Mouse (Mus musculus) kidney, embryonic 16.5 days (tissue): ENCODE results near the gene Ccdc80. TPM values are rescaled to one million over a fixed set of nuclear protein-coding genes. Genes with fewer than 3 reads are reported as not detected.

ENCODE experiments used
- ATAC-seq: fragments of 200-750 bp; cut with Nextera tagmentation; 2 replicates; pipeline ENCODE4 v1.8.0; 2017; ENCODE audit warnings: moderate TSS enrichment; ENCODE audit not compliant: low FRiP score, low TSS enrichment
- H3K27ac ChIP-seq: fragments of 300-500 bp; sonication (generic); 2 replicates; pipeline ENCODE4 v1.5.1; 2014; ENCODE audit warnings: low read length
- H3K27me3 ChIP-seq: fragments of 300-500 bp; sonication (generic); 2 replicates; pipeline ENCODE4 v1.6.1; 2014; ENCODE audit warnings: low read length, control low read depth, mixed read lengths; ENCODE audit not compliant: insufficient read depth
- H3K36me3 ChIP-seq: fragments of 300-500 bp; sonication (generic); 2 replicates; pipeline ENCODE4 v1.6.1; 2014; ENCODE audit warnings: low read length, control low read depth, mixed read lengths; ENCODE audit not compliant: insufficient read depth
- H3K4me1 ChIP-seq: fragments of 300-500 bp; sonication (generic); 2 replicates; pipeline ENCODE4 v1.6.1; 2014; ENCODE audit warnings: low read length, control low read depth, mixed read lengths; ENCODE audit not compliant: insufficient read depth
- H3K4me2 ChIP-seq: fragments of 300-500 bp; sonication (generic); replicated peaks from 2 replicates; pipeline ENCODE4 v1.6.1; 2014; ENCODE audit warnings: low read depth, low read length
- H3K4me3 ChIP-seq: fragments of 300-500 bp; sonication (generic); 2 replicates; pipeline ENCODE4 v1.5.1; 2014; ENCODE audit warnings: mild to moderate bottlenecking, low read length
- H3K9ac ChIP-seq: fragments of 300-500 bp; sonication (generic); replicated peaks from 2 replicates; pipeline ENCODE4 v1.6.1; 2014; ENCODE audit warnings: low read length
- H3K9me3 ChIP-seq: fragments of 300-500 bp; sonication (generic); 2 replicates; pipeline ENCODE4 v1.6.1; 2016; ENCODE audit warnings: low read length, control low read depth
- WGBS: fragments of 180-500 bp; shearing (Covaris S2); extraction: QIAGEN DNeasy Blood & Tissue Kit; methylation state at CpG from one replicate; pipeline ENCODE4 v1.1.7; 2014; 5-methylcytosine and 5-hydroxymethylcytosine counted together
- polyA plus RNA-seq: library from polyadenylated mRNA; unstranded; fragments of >200 nt; fragmentation: Nextera tagmentation; extraction: Ambion mirVana; gene quantifications from 2 replicates; pipeline ENCODE4 v1.2.1, GENCODE M21; 2015

Ccdc80 gene
- polyA plus RNA-seq, 1 experiment from 2014 or later, result 114 TPM

- Histone ChIP-seq H3K4me2 (no peak overlapping the region), H3K36me3 (peaks cover under 1% of the 10 kb centered on the region; the same call in 1 of the 2 replicates), H3K27me3 (no peaks in the 10 kb centered on the region), H3K27ac (no peak overlapping the region), H3K4me3 (no peak overlapping the region), H3K9ac (no peak overlapping the region), H3K4me1 (no peaks in the 10 kb centered on the region), H3K9me3 (no peaks in the 10 kb centered on the region)
- 60% methylated on average over 5 of the region's 5 CpGs for WGBS
- ATAC-seq, result no peak
Measured at GRCm38 (mm10) chr16:45108203-45108878, 15.1 kb downstream of the Ccdc80 start.

- 47% methylated on average over 4 of the region's 4 CpGs for WGBS
- H3K27ac ChIP-seq, result no peak overlapping the region
- peak; percentile 77; the same call in 1 of the 2 replicates for ATAC-seq
- H3K27me3 ChIP-seq, result no peaks in the 10 kb centered on the region
- H3K9ac ChIP-seq, result no peak overlapping the region
- H3K4me3 ChIP-seq, result no peak overlapping the region
- H3K9me3 ChIP-seq, result no peaks in the 10 kb centered on the region
- H3K36me3 ChIP-seq, result peaks cover 2% of the 10 kb centered on the region; the same call in 1 of the 2 replicates
- no peaks in the 10 kb centered on the region for H3K4me1 ChIP-seq
- no peak overlapping the region for H3K4me2 ChIP-seq
Measured at GRCm38 (mm10) chr16:45110498-45110897, 17.3 kb downstream of the Ccdc80 start.

- 85% methylated on average over 3 of the region's 3 CpGs for WGBS
Measured at GRCm38 (mm10) chr16:45117200-45117599, 24.0 kb downstream of the Ccdc80 start.

GRCm38 (mm10) chr16:45118760-45119159, 25.6 kb downstream of the Ccdc80 start:
- 72% methylated on average over 3 of the region's 3 CpGs for WGBS
- H3K4me2 ChIP-seq, result no peak overlapping the region
- H3K36me3 ChIP-seq, result peaks cover 12% of the 10 kb centered on the region; the same call in 1 of the 2 replicates
- H3K4me1 ChIP-seq, result peaks cover 7% of the 10 kb centered on the region
- H3K9ac ChIP-seq, result no peak overlapping the region
- H3K4me3 ChIP-seq, result no peak overlapping the region
- ATAC-seq, result no peak
- no peaks in the 10 kb centered on the region for H3K27me3 ChIP-seq
- no peaks in the 10 kb centered on the region for H3K9me3 ChIP-seq
- H3K27ac ChIP-seq, result no peak overlapping the region

More at GRCm38 (mm10) chr16:45117200-45117599, 24.0 kb downstream of the Ccdc80 start:
- peaks cover 13% of the 10 kb centered on the region; the same call in 1 of the 2 replicates for H3K36me3 ChIP-seq
- no peak overlapping the region for H3K4me2 ChIP-seq
- H3K27me3 ChIP-seq, result no peaks in the 10 kb centered on the region
- H3K9ac ChIP-seq, result no peak overlapping the region
- no peaks in the 10 kb centered on the region for H3K9me3 ChIP-seq
- no peak for ATAC-seq
- peaks cover 7% of the 10 kb centered on the region for H3K4me1 ChIP-seq
- no peak overlapping the region for H3K27ac ChIP-seq
- no peak overlapping the region for H3K4me3 ChIP-seq

GRCm38 (mm10) chr16:45120844-45121425, 27.7 kb downstream of the Ccdc80 start:
- H3K4me2 ChIP-seq, result no peak overlapping the region
- no peaks in the 10 kb centered on the region for H3K27me3 ChIP-seq
- 51% methylated on average over 5 of the region's 5 CpGs for WGBS
- ATAC-seq, result peak; percentile 51
- H3K9me3 ChIP-seq, result no peaks in the 10 kb centered on the region
- peaks cover 10% of the 10 kb centered on the region for H3K4me1 ChIP-seq
- H3K27ac ChIP-seq, result peak overlapping the region; percentile 46; the same call in 1 of the 2 replicates
- H3K36me3 ChIP-seq, result peaks cover 12% of the 10 kb centered on the region; the same call in 1 of the 2 replicates
- no peak overlapping the region for H3K4me3 ChIP-seq
- H3K9ac ChIP-seq, result no peak overlapping the region

GRCm38 (mm10) chr16:45122571-45122970, 29.4 kb downstream of the Ccdc80 start:
- H3K9me3 ChIP-seq, result no peaks in the 10 kb centered on the region
- peaks cover 7% of the 10 kb centered on the region; the same call in 1 of the 2 replicates for H3K36me3 ChIP-seq
- no peak overlapping the region for H3K4me3 ChIP-seq
- ATAC-seq, result no peak
- no peak overlapping the region for H3K4me2 ChIP-seq
- peaks cover 10% of the 10 kb centered on the region for H3K4me1 ChIP-seq
- H3K27me3 ChIP-seq, result no peaks in the 10 kb centered on the region
- no peak overlapping the region for H3K27ac ChIP-seq
- H3K9ac ChIP-seq, result no peak overlapping the region
- 69% methylated on average over 5 of the region's 5 CpGs for WGBS

- H3K9ac ChIP-seq, result no peak overlapping the region
- ATAC-seq, result peak; percentile 91
- 52% methylated on average over 9 of the region's 9 CpGs for WGBS
- H3K27me3 ChIP-seq, result no peaks in the 10 kb centered on the region
- H3K9me3 ChIP-seq, result no peaks in the 10 kb centered on the region
- no peak overlapping the region for H3K4me3 ChIP-seq
- peaks cover 10% of the 10 kb centered on the region for H3K4me1 ChIP-seq
- peaks cover 7% of the 10 kb centered on the region; the same call in 1 of the 2 replicates for H3K36me3 ChIP-seq
- no peak overlapping the region for H3K4me2 ChIP-seq
- H3K27ac ChIP-seq, result no peak overlapping the region
Measured at GRCm38 (mm10) chr16:45124230-45125203, 31.3 kb downstream of the Ccdc80 start.

- H3K9ac ChIP-seq, result no peak overlapping the region
- H3K27ac ChIP-seq, result no peak overlapping the region
- H3K4me2 ChIP-seq, result no peak overlapping the region
- no peaks in the 10 kb centered on the region for H3K27me3 ChIP-seq
- WGBS, result 91% methylated on average over 2 of the region's 2 CpGs
- H3K4me1 ChIP-seq, result peaks cover 3% of the 10 kb centered on the region; the same call in 1 of the 2 replicates
- no peaks in the 10 kb centered on the region for H3K9me3 ChIP-seq
- H3K36me3 ChIP-seq, result peaks cover 13% of the 10 kb centered on the region
- ATAC-seq, result no peak
- no peak overlapping the region for H3K4me3 ChIP-seq
Measured at GRCm38 (mm10) chr16:45127936-45128710, 34.9 kb downstream of the Ccdc80 start.

GRCm38 (mm10) chr16:45141711-45142110, 48.5 kb downstream of the Ccdc80 start:
- Histone ChIP-seq H3K36me3 (peaks cover 49% of the 10 kb centered on the region), H3K4me3 (no peak overlapping the region), H3K9ac (no peak overlapping the region), H3K4me1 (no peaks in the 10 kb centered on the region), H3K27ac (no peak overlapping the region), H3K4me2 (no peak overlapping the region), H3K27me3 (no peaks in the 10 kb centered on the region), H3K9me3 (no peaks in the 10 kb centered on the region)
- no peak for ATAC-seq
- 94% methylated on average over 5 of the region's 5 CpGs for WGBS
